Mouse (Mus musculus) lung, postnatal 0 days (tissue): ENCODE data around the gene 2310046K23Rik.
"Not testable (repeated sequence)": the region's sequence is repeated elsewhere in the genome, so short reads cannot be mapped to it uniquely, and the experiment has no call there.

Experiments used
- CTCF ChIP-seq: IDR thresholded peaks from 2 replicates; pipeline ENCODE4 v1.5.1; 2016; ENCODE audit warnings: antibody characterized with exemption, mild to moderate bottlenecking
- EP300 ChIP-seq: IDR thresholded peaks from 2 replicates; pipeline ENCODE4 v1.6.1; 2016; ENCODE audit warnings: antibody characterized with exemption, mild to moderate bottlenecking, control low read depth

DNA sequence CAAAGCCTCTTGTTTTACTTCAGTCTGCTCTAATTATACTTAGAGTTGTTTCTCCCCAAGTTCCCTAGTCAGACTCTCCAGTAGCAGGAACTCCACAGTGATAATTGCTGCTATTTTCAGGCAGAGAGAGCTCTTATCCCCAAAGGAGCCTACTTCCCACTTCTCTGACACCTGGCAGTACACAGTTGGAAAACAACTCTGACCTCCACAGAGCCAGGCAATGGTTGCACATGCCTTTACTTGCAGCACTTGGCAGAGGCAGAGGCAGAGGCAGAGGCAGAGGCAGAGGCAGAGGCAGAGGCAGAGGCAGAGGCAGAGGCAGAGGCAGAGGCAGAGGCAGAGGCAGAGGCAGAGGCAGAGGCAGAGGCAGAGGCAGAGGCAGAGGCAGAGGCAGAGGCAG, 44.0 kb downstream of the 2310046K23Rik start:
- not testable (repeated sequence) for TF ChIP-seq CTCF, EP300
